Comparison of ENCODE assay signal across 19 mouse cellular contexts in genomic region chr1:39680546-39680945, GRCm38 (mm10). TPM values are rescaled to one million over a fixed set of nuclear protein-coding genes. Genes with fewer than 3 reads are reported as not detected.
DNase-seq lines count a peak whose midpoint lies in the region; ATAC-seq and TF ChIP-seq lines count a peak whose summit lies in the region.
"Had no signal": no experiment of that assay in that cellular context is flagged by ENCODE, and none has a peak within 500 bp of the region (broad histone marks: within the 10 kb centered on the region; RNA-seq: fewer than 3 reads in every experiment).

No protein-coding gene starts in this region.

- H3K4me3 ChIP-seq in heart, postnatal 0 days (ENCODE audit: low read depth, low read length), result no peak overlapping the region
- no peak overlapping the region for H3K4me3 ChIP-seq in MEL (ENCODE audit: control insufficient read depth in 1 of 2, insufficient read depth in 1 of 2, low read depth in 2 of 2, low read length in 2 of 2)
- H3K4me3 ChIP-seq: embryonic facial prominence, embryonic 12.5 days; forebrain, embryonic 13.5 days; hindbrain, embryonic 12.5 days; lung, embryonic 15.5 days had no signal

- H3K27me3 ChIP-seq in heart, postnatal 0 days (ENCODE audit: control insufficient read depth, insufficient read depth, low read length), result no peaks in the 10 kb centered on the region
- no peaks in the 10 kb centered on the region for H3K27me3 ChIP-seq in MEL (ENCODE audit: control insufficient read depth in 1 of 2, insufficient read depth in 2 of 2, low read length in 2 of 2)
- H3K27me3 ChIP-seq: embryonic facial prominence, embryonic 12.5 days; forebrain, embryonic 13.5 days; hindbrain, embryonic 12.5 days; lung, embryonic 15.5 days had no signal

- ATAC-seq in heart, postnatal 0 days (ENCODE audit: insufficient read depth, low read depth), result no peak
- 0 out of 2 replicates have a peak, but pooled peaks have one; percentile 52 for ATAC-seq in megakaryocyte-erythroid progenitor cell, adult 5-6 weeks (replicated peaks; ENCODE audit: low FRiP score, low TSS enrichment, poor library complexity, severe bottlenecking)
- ATAC-seq: forebrain, embryonic 13.5 days; midbrain, embryonic 16.5 days had no signal

- TF ChIP-seq CTCF in heart, postnatal 0 days (IDR thresholded peaks at IDR 0.05; ENCODE audit: low read depth), result peak; percentile 29; the same call in 1 of the 2 replicates
- TF ChIP-seq CTCF in MEL (IDR thresholded peaks at IDR 0.05 in 2 of 3, conservative IDR thresholded peaks at IDR 0.05 in 1 of 3; ENCODE audit: control insufficient read depth in 1 of 3, insufficient read depth in 1 of 3, low read depth in 2 of 3, low read length in 3 of 3, poor library complexity in 1 of 3, severe bottlenecking in 1 of 3), result peak; percentile 33 to 42 (median 37)

- no peaks in the 10 kb centered on the region for H3K36me3 ChIP-seq in heart, postnatal 0 days (replicated peaks; ENCODE audit: control insufficient read depth, insufficient read depth, low read length)
- H3K36me3 ChIP-seq in MEL (ENCODE audit: control insufficient read depth in 1 of 2, insufficient read depth in 2 of 2, low read length in 2 of 2), result no peaks in the 10 kb centered on the region
- H3K36me3 ChIP-seq: embryonic facial prominence, embryonic 12.5 days; hindbrain, embryonic 12.5 days; lung, embryonic 15.5 days had no signal

- H3K9ac ChIP-seq in heart, postnatal 0 days (replicated peaks; ENCODE audit: low read depth, low read length), result no peak overlapping the region
- H3K9ac ChIP-seq in MEL (ENCODE audit: control insufficient read depth, low read depth, low read length, poor library complexity, severe bottlenecking), result no peak overlapping the region
- H3K9ac ChIP-seq: embryonic facial prominence, embryonic 12.5 days; forebrain, embryonic 13.5 days; hindbrain, embryonic 12.5 days; lung, embryonic 15.5 days had no signal

- H3K4me1 ChIP-seq in heart, postnatal 0 days (ENCODE audit: control insufficient read depth, insufficient read depth), result no peaks in the 10 kb centered on the region
- no peaks in the 10 kb centered on the region for H3K4me1 ChIP-seq in MEL (ENCODE audit: control insufficient read depth in 1 of 2, insufficient read depth in 2 of 2, low read length in 2 of 2)
- H3K4me1 ChIP-seq: embryonic facial prominence, embryonic 12.5 days; forebrain, embryonic 13.5 days; hindbrain, embryonic 12.5 days; lung, embryonic 15.5 days had no signal

- H3K27ac ChIP-seq in heart, postnatal 0 days (ENCODE audit: low read depth), result no peak overlapping the region
- no peak overlapping the region for H3K27ac ChIP-seq in MEL (ENCODE audit: control insufficient read depth, low read depth, low read length)
- H3K27ac ChIP-seq: embryonic facial prominence, embryonic 12.5 days; forebrain, embryonic 13.5 days; hindbrain, embryonic 12.5 days; lung, embryonic 15.5 days had no signal

- TF ChIP-seq POLR2A in MEL (IDR thresholded peaks at IDR 0.05; ENCODE audit: control insufficient read depth in 1 of 2, insufficient read depth in 1 of 2, low read depth in 1 of 2, low read length in 2 of 2, poor library complexity in 1 of 2), result no peak

- no peak overlapping the region for H3K4me2 ChIP-seq in heart, postnatal 0 days (ENCODE audit: low read depth, low read length)
- H3K4me2 ChIP-seq: embryonic facial prominence, embryonic 12.5 days; forebrain, embryonic 13.5 days; hindbrain, embryonic 12.5 days; lung, embryonic 15.5 days had no signal

- no peaks in the 10 kb centered on the region for H3K79me2 ChIP-seq in MEL (ENCODE audit: control insufficient read depth, insufficient read depth, low read length, poor library complexity)

- TF ChIP-seq RAD21 in MEL (IDR thresholded peaks at IDR 0.05; ENCODE audit: low read depth, low read length), result peak; percentile 32

- no peak for DNase-seq in heart, postnatal 0 days (ENCODE audit: low spot score)
- DNase-seq in heart, postnatal 4 days, result no peak
- DNase-seq in lung, postnatal 36 days, result peak; percentile 7
- no peak for DNase-seq in lung, postnatal 14 days
- peak; percentile 5 for DNase-seq in MEL (ENCODE audit: low read depth, low spot score)
- DNase-seq in urinary bladder, postnatal 14 days (ENCODE audit: low spot score), result no peak
- no peak for DNase-seq in urinary bladder, postnatal 10 days (ENCODE audit: low spot score)
- DNase-seq: adrenal gland, postnatal 25 days; cerebellum, adult 2 months; heart, adult 18-20 months; kidney, postnatal 25 days; spleen, adult 18-20 months had no signal

- no peak for TF ChIP-seq EP300 in heart, postnatal 0 days (IDR thresholded peaks at IDR 0.05; ENCODE audit: low read depth)
- no peak for TF ChIP-seq EP300 in MEL (IDR thresholded peaks at IDR 0.05; ENCODE audit: low read depth in 1 of 2, low read length in 2 of 2)

- H3K9me3 ChIP-seq in heart, postnatal 0 days (replicated peaks; ENCODE audit: control insufficient read depth, low read length), result no peaks in the 10 kb centered on the region
- no peaks in the 10 kb centered on the region for H3K9me3 ChIP-seq in MEL (replicated peaks; ENCODE audit: insufficient read depth, low read length)
- H3K9me3 ChIP-seq: embryonic facial prominence, embryonic 12.5 days; forebrain, embryonic 13.5 days; hindbrain, embryonic 12.5 days; lung, embryonic 15.5 days had no signal

- 74% methylated on average over 6 of the region's 6 CpGs for WGBS in heart, postnatal 0 days

TF ChIP-seq in MEL, 35 proteins besides CTCF, POLR2A, EP300 and RAD21:
- TF ChIP-seq USF2 (IDR thresholded peaks at IDR 0.05; ENCODE audit: borderline replicate concordance in 1 of 2, insufficient read depth in 1 of 2, low read depth in 1 of 2, low read length in 2 of 2) (no peak), ZMIZ1 (IDR thresholded peaks at IDR 0.05; ENCODE audit: low read depth, low read length) (no peak), SMC3 (IDR thresholded peaks at IDR 0.05; ENCODE audit: low read depth, low read length) (peak; percentile 29; the same call in 1 of the 2 replicates)

RNA-seq across cellular contexts. Expression of gene Creg2, which starts 29.3 kb away (rescaled TPM):
- total RNA-seq in heart, postnatal 0 days (2014; rRNA removed; ENCODE audit: low replicate concordance), result not detected in 2 replicates
- 0.01 and 0.03 TPM in 2 replicates for polyA plus RNA-seq in heart, postnatal 0 days (2015; fragmentation: Nextera tagmentation; extraction: Ambion mirVana)
- not detected for total RNA-seq in heart, postnatal 4 days (2021)
- total RNA-seq in MEL (2012; rRNA removed), result not detected in 2 replicates
- not detected for polyA plus RNA-seq in MEL (2012; ENCODE audit: insufficient read depth in 1 of 2, insufficient read length in 2 of 2, low read depth in 1 of 2, low replicate concordance in 2 of 2, missing spikeins in 1 of 2)
- not detected in 2 replicates for total RNA-seq in megakaryocyte-erythroid progenitor cell, adult 5-6 weeks (2014; fragmentation: Nextera tagmentation)
- total RNA-seq in megakaryocyte-erythroid progenitor cell, adult 5-6 weeks (2017), result not detected in 2 replicates

RNA-seq across cellular contexts. Expression of gene Rfx8, which starts 40.3 kb away (rescaled TPM):
- total RNA-seq in heart, postnatal 0 days (2014; rRNA removed; ENCODE audit: low replicate concordance), result not detected in 2 replicates
- polyA plus RNA-seq in heart, postnatal 0 days (2015; fragmentation: Nextera tagmentation; extraction: Ambion mirVana), result 0.68 and 0.71 TPM in 2 replicates
- total RNA-seq in heart, postnatal 4 days (2021), result under 1 TPM; 0.57 to 0.72 TPM
- not detected in 2 replicates for total RNA-seq in MEL (2012; rRNA removed)
- not detected for polyA plus RNA-seq in MEL (2012; ENCODE audit: insufficient read depth in 1 of 2, insufficient read length in 2 of 2, low read depth in 1 of 2, low replicate concordance in 2 of 2, missing spikeins in 1 of 2)
- not detected in 2 replicates for total RNA-seq in megakaryocyte-erythroid progenitor cell, adult 5-6 weeks (2014; fragmentation: Nextera tagmentation)
- 0.65 TPM in 1 of 2 replicates, not detected in the other for total RNA-seq in megakaryocyte-erythroid progenitor cell, adult 5-6 weeks (2017)
- total RNA-seq: left cerebral cortex, postnatal 10 days had no signal

Comparison
In these comparisons a context has a peak if more than half of its experiments do, and no peak if none do; other contexts are left out.
1. DNase-seq: peak in lung, postnatal 36 days (single experiment) and MEL (single experiment); none in heart, postnatal 0 days (single experiment), heart, postnatal 4 days (single experiment), lung, postnatal 14 days (single experiment), urinary bladder, postnatal 14 days (single experiment) and urinary bladder, postnatal 10 days (single experiment).